Mouse (Mus musculus): ENCODE measurements around the gene Kcnip4. TPM values are rescaled to one million over a fixed set of nuclear protein-coding genes. Genes with fewer than 3 reads are reported as not detected.

Kcnip4 gene
- polyA plus RNA-seq, 1 experiment: not detected

- H3K4me3 ChIP-seq (ENCODE audit: extremely low read depth, insufficient read depth, insufficient read length): no peak overlapping the region
- H3K36me3 ChIP-seq (ENCODE audit: control insufficient read depth, insufficient read depth, low read length): no peaks in the 10 kb centered on the region
- H3K27ac ChIP-seq (ENCODE audit: insufficient read depth, low read length): no peak overlapping the region
- TF ChIP-seq POLR2A (IDR thresholded peaks at IDR 0.05; ENCODE audit: low read depth, low read length): no peak
- H3K27me3 ChIP-seq (ENCODE audit: control insufficient read depth, insufficient read depth, low read length): no peaks in the 10 kb centered on the region
- H3K4me1 ChIP-seq (ENCODE audit: control insufficient read depth, insufficient read depth, insufficient read length): no peaks in the 10 kb centered on the region
- 87% methylated on average over 6 of the region's 6 CpGs for WGBS
- DNase-seq (ENCODE audit: low read depth in 1 of 2, low spot score in 2 of 2): no peak
These were observed 888.0 kb downstream of the Kcnip4 start for GRCm38 (mm10) chr5:48636675-48637074.

DNA sequence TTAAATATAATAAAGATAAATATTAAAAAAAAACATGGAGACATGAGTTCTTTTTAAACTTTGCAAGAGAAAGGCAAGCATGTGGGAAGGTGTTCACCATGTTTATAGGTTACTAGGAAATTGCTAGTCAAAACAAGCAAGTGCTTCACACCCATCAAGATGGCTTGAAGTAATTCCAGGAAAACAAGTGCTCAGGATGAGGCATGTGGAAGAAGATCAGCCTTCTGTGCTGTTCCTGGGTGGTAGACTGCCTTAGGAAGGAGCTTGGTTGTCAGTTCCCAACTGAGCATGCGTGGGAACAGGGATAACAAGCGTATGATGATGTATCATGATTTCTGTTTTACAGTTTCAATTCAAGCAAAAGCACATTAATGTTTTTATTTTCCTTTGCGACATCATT, 891.1 kb downstream of the Kcnip4 start:
- TF ChIP-seq CTCF (IDR thresholded peaks at IDR 0.05; ENCODE audit: extremely low read depth, insufficient read depth, insufficient read length, insufficient replicate concordance) (no peak), POLR2A (IDR thresholded peaks at IDR 0.05; ENCODE audit: low read depth, low read length) (no peak)
- H3K4me3 ChIP-seq (ENCODE audit: extremely low read depth, insufficient read depth, insufficient read length): no peak overlapping the region

DNA sequence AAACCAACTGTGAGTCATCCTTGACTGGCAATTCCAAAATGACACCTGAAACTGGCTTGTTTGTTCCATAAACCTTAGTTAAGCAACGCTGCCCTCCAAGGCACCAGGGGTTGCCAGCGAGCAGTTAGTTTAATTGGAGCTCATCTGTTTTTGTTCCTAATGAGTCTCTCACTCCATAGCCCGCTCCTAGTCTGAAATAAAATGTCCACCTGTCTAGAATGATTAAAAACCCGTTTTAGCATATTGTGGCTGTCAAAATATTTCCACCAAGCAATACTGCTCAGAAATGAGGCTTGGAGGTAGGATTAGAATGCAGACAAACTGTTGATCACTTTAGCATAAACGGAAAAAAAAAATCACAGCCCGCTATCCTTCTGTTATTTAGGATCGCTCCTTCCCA, 901.3 kb downstream of the Kcnip4 start:
- Histone ChIP-seq H3K27ac (ENCODE audit: insufficient read depth, low read length) (no peak overlapping the region), H3K4me3 (ENCODE audit: extremely low read depth, insufficient read depth, insufficient read length) (no peak overlapping the region), H3K36me3 (ENCODE audit: control insufficient read depth, insufficient read depth, low read length) (no peaks in the 10 kb centered on the region), H3K4me1 (ENCODE audit: control insufficient read depth, insufficient read depth, insufficient read length) (no peaks in the 10 kb centered on the region), H3K27me3 (ENCODE audit: control insufficient read depth, insufficient read depth, low read length) (no peaks in the 10 kb centered on the region)
- 74% methylated on average over 7 of the region's 7 CpGs for WGBS
- no peak for TF ChIP-seq POLR2A (IDR thresholded peaks at IDR 0.05; ENCODE audit: low read depth, low read length)
- TF ChIP-seq CTCF (IDR thresholded peaks at IDR 0.05; ENCODE audit: extremely low read depth, insufficient read depth, insufficient read length, insufficient replicate concordance): no peak
- DNase-seq (ENCODE audit: low read depth in 1 of 2, low spot score in 2 of 2): no peak

More for the DNA sequence above, 891.1 kb downstream of the Kcnip4 start:
- H3K27ac ChIP-seq (ENCODE audit: insufficient read depth, low read length): no peak overlapping the region
- WGBS: 87% methylated on average over 3 of the region's 3 CpGs
- H3K4me1 ChIP-seq (ENCODE audit: control insufficient read depth, insufficient read depth, insufficient read length): no peaks in the 10 kb centered on the region
- no peak for DNase-seq (ENCODE audit: low read depth in 1 of 2, low spot score in 2 of 2)
- H3K36me3 ChIP-seq (ENCODE audit: control insufficient read depth, insufficient read depth, low read length): no peaks in the 10 kb centered on the region
- H3K27me3 ChIP-seq (ENCODE audit: control insufficient read depth, insufficient read depth, low read length): no peaks in the 10 kb centered on the region

DNA sequence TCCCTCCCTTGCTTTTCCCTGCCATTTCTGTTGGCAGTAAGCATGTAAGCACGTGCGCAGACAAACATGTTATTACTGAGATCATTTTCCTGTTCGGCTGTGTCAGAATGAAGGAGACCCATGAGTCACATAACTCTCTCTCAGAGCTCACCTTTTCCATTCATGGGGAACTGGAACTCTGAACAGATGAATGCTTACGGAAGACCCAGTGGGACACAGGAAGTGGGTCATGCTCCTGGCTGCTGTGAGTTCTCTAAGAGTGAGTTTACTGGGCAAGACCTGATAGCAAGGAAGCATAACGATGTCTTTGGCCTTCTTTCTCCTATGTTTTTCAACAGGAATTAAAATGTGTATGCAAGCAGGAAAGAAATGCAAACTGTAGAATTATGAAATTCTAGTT, 917.8 kb downstream of the Kcnip4 start:
- H3K4me1 ChIP-seq (ENCODE audit: control insufficient read depth, insufficient read depth, insufficient read length): no peaks in the 10 kb centered on the region
- H3K27me3 ChIP-seq (ENCODE audit: control insufficient read depth, insufficient read depth, low read length): no peaks in the 10 kb centered on the region
- no peaks in the 10 kb centered on the region for H3K36me3 ChIP-seq (ENCODE audit: control insufficient read depth, insufficient read depth, low read length)
- TF ChIP-seq POLR2A (IDR thresholded peaks at IDR 0.05; ENCODE audit: low read depth, low read length): no peak
- no peak for TF ChIP-seq CTCF (IDR thresholded peaks at IDR 0.05; ENCODE audit: extremely low read depth, insufficient read depth, insufficient read length, insufficient replicate concordance)
- DNase-seq (ENCODE audit: low read depth in 1 of 2, low spot score in 2 of 2): no peak
- WGBS: 91% methylated on average over 5 of the region's 5 CpGs
- no peak overlapping the region for H3K27ac ChIP-seq (ENCODE audit: insufficient read depth, low read length)
- no peak overlapping the region for H3K4me3 ChIP-seq (ENCODE audit: extremely low read depth, insufficient read depth, insufficient read length)

DNA sequence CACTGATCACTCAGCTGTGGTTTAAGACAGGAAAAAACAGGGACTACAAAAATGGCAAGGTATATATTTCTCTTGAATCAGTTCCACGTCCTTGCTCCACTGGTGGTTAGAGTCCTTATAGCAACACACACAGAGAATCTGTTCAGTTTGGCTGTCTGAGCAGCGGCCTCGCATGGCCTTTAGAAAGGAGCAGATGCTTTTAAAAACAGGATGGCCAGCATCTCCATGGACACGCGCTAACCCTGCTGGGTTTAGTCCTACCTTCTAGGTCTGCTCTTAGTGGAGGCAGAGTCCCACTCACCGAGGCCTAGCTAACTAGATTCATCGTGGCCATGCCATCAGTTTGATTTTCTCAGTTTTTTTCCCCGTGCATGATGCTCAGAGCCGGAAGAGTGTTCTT, 918.4 kb downstream of the Kcnip4 start:
- DNase-seq (ENCODE audit: low read depth in 1 of 2, low spot score in 2 of 2): no peak
- H3K4me3 ChIP-seq (ENCODE audit: extremely low read depth, insufficient read depth, insufficient read length): no peak overlapping the region
- WGBS: 89% methylated on average over 9 of the region's 9 CpGs
- no peak overlapping the region for H3K27ac ChIP-seq (ENCODE audit: insufficient read depth, low read length)
- TF ChIP-seq POLR2A (IDR thresholded peaks at IDR 0.05; ENCODE audit: low read depth, low read length) (no peak), CTCF (IDR thresholded peaks at IDR 0.05; ENCODE audit: extremely low read depth, insufficient read depth, insufficient read length, insufficient replicate concordance) (no peak)
- no peaks in the 10 kb centered on the region for H3K36me3 ChIP-seq (ENCODE audit: control insufficient read depth, insufficient read depth, low read length)
- H3K27me3 ChIP-seq (ENCODE audit: control insufficient read depth, insufficient read depth, low read length): no peaks in the 10 kb centered on the region
- H3K4me1 ChIP-seq (ENCODE audit: control insufficient read depth, insufficient read depth, insufficient read length): no peaks in the 10 kb centered on the region

- Histone ChIP-seq H3K4me1 (ENCODE audit: control insufficient read depth, insufficient read depth, insufficient read length) (no peaks in the 10 kb centered on the region), H3K36me3 (ENCODE audit: control insufficient read depth, insufficient read depth, low read length) (no peaks in the 10 kb centered on the region), H3K27ac (ENCODE audit: insufficient read depth, low read length) (no peak overlapping the region), H3K4me3 (ENCODE audit: extremely low read depth, insufficient read depth, insufficient read length) (no peak overlapping the region), H3K27me3 (ENCODE audit: control insufficient read depth, insufficient read depth, low read length) (no peaks in the 10 kb centered on the region)
- 8% methylated on average over 12 of the region's 12 CpGs for WGBS
- TF ChIP-seq CTCF (IDR thresholded peaks at IDR 0.05; ENCODE audit: extremely low read depth, insufficient read depth, insufficient read length, insufficient replicate concordance): no peak
- TF ChIP-seq POLR2A (IDR thresholded peaks at IDR 0.05; ENCODE audit: low read depth, low read length): no peak
- DNase-seq (ENCODE audit: low read depth in 1 of 2, low spot score in 2 of 2): no peak
These were observed 925.1 kb downstream of the Kcnip4 start for GRCm38 (mm10) chr5:48599481-48600040.

- Histone ChIP-seq H3K36me3 (ENCODE audit: control insufficient read depth, insufficient read depth, low read length) (no peaks in the 10 kb centered on the region), H3K27ac (ENCODE audit: insufficient read depth, low read length) (no peak overlapping the region), H3K4me1 (ENCODE audit: control insufficient read depth, insufficient read depth, insufficient read length) (no peaks in the 10 kb centered on the region), H3K4me3 (ENCODE audit: extremely low read depth, insufficient read depth, insufficient read length) (no peak overlapping the region), H3K27me3 (ENCODE audit: control insufficient read depth, insufficient read depth, low read length) (no peaks in the 10 kb centered on the region)
- no peak for TF ChIP-seq CTCF (IDR thresholded peaks at IDR 0.05; ENCODE audit: extremely low read depth, insufficient read depth, insufficient read length, insufficient replicate concordance)
- DNase-seq (ENCODE audit: low read depth in 1 of 2, low spot score in 2 of 2): no peak
These were observed 936.7 kb downstream of the Kcnip4 start for GRCm38 (mm10) chr5:48588014-48588413.
